Mouse (Mus musculus): Measurements from ENCODE around the gene Mkrn1. TPM values are rescaled to one million over a fixed set of nuclear protein-coding genes. Genes with fewer than 3 reads are reported as not detected.
A peak's percentile ranks its signal among the peaks of the same experiment; 100 is the strongest.
"Not testable (repeated sequence)": the region's sequence is repeated elsewhere in the genome, so short reads cannot be mapped to it uniquely, and the experiment has no call there.

Gene Mkrn1
- polyA plus RNA-seq, 1 experiment from 2014 or later, result 100 TPM

GRCm38 (mm10) chr6:39378161-39378835, 42.0 kb downstream of the Mkrn1 start:
- not testable (repeated sequence) for H3K27ac ChIP-seq (ENCODE audit: low read length)

GRCm38 (mm10) chr6:39377311-39377827, 42.9 kb downstream of the Mkrn1 start, which contains the start of gene Slc37a3:
Gene Slc37a3, minus strand, starts transcription at chr6:39377675.
- H3K4me3 ChIP-seq (ENCODE audit: low read length), result peak within 1 kb of the TSS; percentile 82
- peaks cover 5% of the 10 kb centered on the region; the same call in 1 of the 2 replicates for H3K36me3 ChIP-seq (ENCODE audit: control insufficient read depth, insufficient read depth)
- H3K4me2 ChIP-seq (ENCODE audit: low read depth, low read length), result peak within 1 kb of the TSS; percentile 79
- ATAC-seq (replicated peaks; ENCODE audit: extremely low read depth, insufficient read depth, low FRiP score), result peak; percentile 88
- 0% methylated on average over 42 of the region's 43 CpGs for WGBS
- H3K9ac ChIP-seq (ENCODE audit: low read length), result peak within 1 kb of the TSS; percentile 94
- H3K9me3 ChIP-seq (replicated peaks; ENCODE audit: control insufficient read depth, low read length), result no peaks in the 10 kb centered on the region
- H3K27ac ChIP-seq (ENCODE audit: low read length), result peak within 1 kb of the TSS; percentile 56; the same call in 1 of the 2 replicates
- no peaks in the 10 kb centered on the region; the same call in 1 of the 2 replicates for H3K27me3 ChIP-seq (ENCODE audit: control insufficient read depth, insufficient read depth, low read length)
- H3K4me1 ChIP-seq (ENCODE audit: control insufficient read depth, insufficient read depth, low read length), result peaks cover 23% of the 10 kb centered on the region

More at GRCm38 (mm10) chr6:39378161-39378835, 42.0 kb downstream of the Mkrn1 start:
- peaks cover 19% of the 10 kb centered on the region for H3K4me1 ChIP-seq (ENCODE audit: control insufficient read depth, insufficient read depth, low read length)
- H3K36me3 ChIP-seq (ENCODE audit: control insufficient read depth, insufficient read depth); H3K4me3 ChIP-seq (ENCODE audit: low read length); H3K9me3 ChIP-seq (replicated peaks; ENCODE audit: control insufficient read depth, low read length); H3K9ac ChIP-seq (ENCODE audit: low read length); H3K27me3 ChIP-seq (ENCODE audit: control insufficient read depth, insufficient read depth, low read length); ATAC-seq (replicated peaks; ENCODE audit: extremely low read depth, insufficient read depth, low FRiP score); H3K4me2 ChIP-seq (ENCODE audit: low read depth, low read length): not testable (repeated sequence)
- WGBS, result 71% methylated on average over 12 of the region's 13 CpGs

DNA sequence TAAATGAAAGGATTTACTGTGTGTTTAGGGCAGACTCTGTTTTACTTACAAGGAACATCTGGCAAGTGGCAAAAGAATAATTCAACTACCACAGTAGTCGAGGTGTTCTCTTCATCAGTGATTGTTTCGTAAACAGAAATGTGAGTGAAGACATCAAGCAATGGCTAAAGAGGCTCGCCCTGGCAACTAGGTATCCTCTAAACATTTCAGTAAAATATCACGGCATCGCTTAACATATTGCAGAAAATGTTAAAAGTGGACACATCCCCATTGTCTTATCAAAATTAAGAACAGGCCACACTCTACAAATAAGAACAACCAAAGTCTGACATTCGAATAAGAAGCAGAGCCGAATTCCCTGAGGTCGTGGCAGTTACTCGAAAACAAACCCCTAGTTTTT, 43.5 kb downstream of the Mkrn1 start:
- H3K4me2 ChIP-seq (ENCODE audit: low read depth, low read length), result peak overlapping the region; percentile 79
- H3K36me3 ChIP-seq (ENCODE audit: control insufficient read depth, insufficient read depth), result peaks cover 5% of the 10 kb centered on the region; the same call in 1 of the 2 replicates
- no peaks in the 10 kb centered on the region for H3K9me3 ChIP-seq (replicated peaks; ENCODE audit: control insufficient read depth, low read length)
- no peak overlapping the region for H3K27ac ChIP-seq (ENCODE audit: low read length)
- no peaks in the 10 kb centered on the region; the same call in 1 of the 2 replicates for H3K27me3 ChIP-seq (ENCODE audit: control insufficient read depth, insufficient read depth, low read length)
- peak overlapping the region; percentile 94 for H3K9ac ChIP-seq (ENCODE audit: low read length)
- H3K4me1 ChIP-seq (ENCODE audit: control insufficient read depth, insufficient read depth, low read length), result peaks cover 19% of the 10 kb centered on the region
- no peak for ATAC-seq (replicated peaks; ENCODE audit: extremely low read depth, insufficient read depth, low FRiP score)
- 17% methylated on average over 9 of the region's 9 CpGs for WGBS
- peak overlapping the region; percentile 82 for H3K4me3 ChIP-seq (ENCODE audit: low read length)

DNA sequence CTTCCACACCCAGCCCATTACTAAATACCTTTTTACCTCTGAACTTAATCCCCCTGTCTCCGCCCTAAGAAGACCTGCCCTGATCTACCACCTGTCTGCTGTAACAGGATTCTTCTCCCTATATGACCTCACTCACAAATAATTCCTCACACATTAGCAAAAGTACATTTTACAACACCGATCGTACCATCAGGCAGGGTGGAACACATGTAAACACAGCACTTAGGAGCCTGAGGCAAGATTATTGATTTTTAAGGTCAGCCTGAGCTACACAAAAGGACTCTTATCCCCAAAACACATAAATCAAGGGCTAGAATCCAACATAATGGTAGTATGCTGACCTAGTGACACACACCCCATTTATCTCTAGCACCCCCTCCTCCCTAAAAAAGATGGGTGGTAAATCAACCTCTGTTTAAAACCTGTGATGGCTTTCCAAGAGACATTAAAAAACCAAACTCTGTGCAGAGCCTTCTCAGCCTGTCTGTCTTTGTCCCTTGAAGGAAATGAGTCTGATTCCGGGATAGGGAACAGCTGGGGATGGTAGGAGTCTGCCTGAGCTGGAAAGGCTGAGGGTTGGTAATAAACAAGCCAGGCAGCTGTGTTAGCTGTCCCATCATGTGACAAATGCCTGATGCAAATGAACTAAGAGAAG, 46.8 kb downstream of the Mkrn1 start:
- Histone ChIP-seq H3K27me3 (ENCODE audit: control insufficient read depth, insufficient read depth, low read length) (no peaks in the 10 kb centered on the region), H3K9ac (ENCODE audit: low read length) (no peak overlapping the region), H3K36me3 (ENCODE audit: control insufficient read depth, insufficient read depth) (peaks cover 5% of the 10 kb centered on the region; the same call in 1 of the 2 replicates), H3K27ac (ENCODE audit: low read length) (peak overlapping the region; percentile 24), H3K9me3 (replicated peaks; ENCODE audit: control insufficient read depth, low read length) (no peaks in the 10 kb centered on the region), H3K4me2 (ENCODE audit: low read depth, low read length) (no peak overlapping the region), H3K4me1 (ENCODE audit: control insufficient read depth, insufficient read depth, low read length) (peaks cover 15% of the 10 kb centered on the region), H3K4me3 (ENCODE audit: low read length) (no peak overlapping the region)
- 71% methylated on average over 4 of the region's 4 CpGs for WGBS
- ATAC-seq (replicated peaks; ENCODE audit: extremely low read depth, insufficient read depth, low FRiP score), result no peak

GRCm38 (mm10) chr6:39372727-39373126, 47.5 kb downstream of the Mkrn1 start:
- H3K27ac ChIP-seq (ENCODE audit: low read length), result peak overlapping the region; percentile 24
- 28% methylated on average over 7 of the region's 7 CpGs for WGBS
- ATAC-seq (replicated peaks; ENCODE audit: extremely low read depth, insufficient read depth, low FRiP score), result no peak

GRCm38 (mm10) chr6:39372042-39372441, 48.2 kb downstream of the Mkrn1 start:
- peaks cover 5% of the 10 kb centered on the region; the same call in 1 of the 2 replicates for H3K36me3 ChIP-seq (ENCODE audit: control insufficient read depth, insufficient read depth)
- no peaks in the 10 kb centered on the region for H3K27me3 ChIP-seq (ENCODE audit: control insufficient read depth, insufficient read depth, low read length)
- H3K9me3 ChIP-seq (replicated peaks; ENCODE audit: control insufficient read depth, low read length), result no peaks in the 10 kb centered on the region
- peaks cover 12% of the 10 kb centered on the region; the same call in 1 of the 2 replicates for H3K4me1 ChIP-seq (ENCODE audit: control insufficient read depth, insufficient read depth, low read length)
- H3K4me3 ChIP-seq (ENCODE audit: low read length), result no peak overlapping the region
- H3K9ac ChIP-seq (ENCODE audit: low read length), result no peak overlapping the region
- no peak for ATAC-seq (replicated peaks; ENCODE audit: extremely low read depth, insufficient read depth, low FRiP score)
- no peak overlapping the region for H3K4me2 ChIP-seq (ENCODE audit: low read depth, low read length)
- H3K27ac ChIP-seq (ENCODE audit: low read length), result peak overlapping the region; percentile 27; the same call in 1 of the 2 replicates

More at GRCm38 (mm10) chr6:39372727-39373126, 47.5 kb downstream of the Mkrn1 start:
- Histone ChIP-seq H3K4me2 (ENCODE audit: low read depth, low read length) (no peak overlapping the region), H3K4me3 (ENCODE audit: low read length) (no peak overlapping the region), H3K9me3 (replicated peaks; ENCODE audit: control insufficient read depth, low read length) (no peaks in the 10 kb centered on the region), H3K36me3 (ENCODE audit: control insufficient read depth, insufficient read depth) (peaks cover 5% of the 10 kb centered on the region; the same call in 1 of the 2 replicates), H3K27me3 (ENCODE audit: control insufficient read depth, insufficient read depth, low read length) (no peaks in the 10 kb centered on the region), H3K4me1 (ENCODE audit: control insufficient read depth, insufficient read depth, low read length) (peaks cover 13% of the 10 kb centered on the region), H3K9ac (ENCODE audit: low read length) (no peak overlapping the region)

DNA sequence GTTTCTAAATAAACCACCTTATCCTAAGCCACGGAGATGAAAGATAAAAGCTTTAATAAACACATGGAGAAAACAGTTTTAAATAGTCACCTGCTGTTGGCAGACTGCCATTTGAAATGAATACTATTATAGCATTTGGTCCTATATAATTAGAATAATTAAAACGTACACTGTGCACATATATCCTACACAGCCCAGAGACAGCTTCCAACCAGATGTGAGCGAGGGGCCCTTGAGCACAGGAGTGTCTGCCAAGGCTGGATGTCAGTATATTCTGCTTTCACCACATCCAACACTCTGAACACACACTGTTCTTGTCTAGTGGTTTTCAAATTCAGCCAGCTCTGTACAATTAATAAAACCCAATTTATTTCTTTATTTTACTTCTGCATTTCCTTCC, 50.6 kb downstream of the Mkrn1 start:
- ATAC-seq (replicated peaks; ENCODE audit: extremely low read depth, insufficient read depth, low FRiP score), result no peak
- WGBS, result 61% methylated on average over 3 of the region's 3 CpGs

GRCm38 (mm10) chr6:39362684-39363083, 57.6 kb downstream of the Mkrn1 start:
- no peak overlapping the region for H3K4me2 ChIP-seq (ENCODE audit: low read depth, low read length)
- ATAC-seq (replicated peaks; ENCODE audit: extremely low read depth, insufficient read depth, low FRiP score), result no peak
- no peak overlapping the region for H3K27ac ChIP-seq (ENCODE audit: low read length)
- WGBS, result 92% methylated on average over 2 of the region's 2 CpGs
- no peaks in the 10 kb centered on the region for H3K9me3 ChIP-seq (replicated peaks; ENCODE audit: control insufficient read depth, low read length)
- no peaks in the 10 kb centered on the region for H3K27me3 ChIP-seq (ENCODE audit: control insufficient read depth, insufficient read depth, low read length)
- no peak overlapping the region for H3K4me3 ChIP-seq (ENCODE audit: low read length)
- H3K9ac ChIP-seq (ENCODE audit: low read length), result no peak overlapping the region
- H3K4me1 ChIP-seq (ENCODE audit: control insufficient read depth, insufficient read depth, low read length), result no peaks in the 10 kb centered on the region
- H3K36me3 ChIP-seq (ENCODE audit: control insufficient read depth, insufficient read depth), result peaks cover 13% of the 10 kb centered on the region; the same call in 1 of the 2 replicates

More for the DNA sequence above, 50.6 kb downstream of the Mkrn1 start:
- Histone ChIP-seq H3K9me3 (replicated peaks; ENCODE audit: control insufficient read depth, low read length) (no peaks in the 10 kb centered on the region), H3K4me1 (ENCODE audit: control insufficient read depth, insufficient read depth, low read length) (peaks cover 4% of the 10 kb centered on the region; the same call in 1 of the 2 replicates), H3K36me3 (ENCODE audit: control insufficient read depth, insufficient read depth) (peaks cover 10% of the 10 kb centered on the region; the same call in 1 of the 2 replicates), H3K9ac (ENCODE audit: low read length) (no peak overlapping the region), H3K4me3 (ENCODE audit: low read length) (no peak overlapping the region), H3K27ac (ENCODE audit: low read length) (no peak overlapping the region), H3K4me2 (ENCODE audit: low read depth, low read length) (no peak overlapping the region), H3K27me3 (ENCODE audit: control insufficient read depth, insufficient read depth, low read length) (no peaks in the 10 kb centered on the region)

- ATAC-seq (replicated peaks; ENCODE audit: extremely low read depth, insufficient read depth, low FRiP score); H3K4me2 ChIP-seq (ENCODE audit: low read depth, low read length); H3K27me3 ChIP-seq (ENCODE audit: control insufficient read depth, insufficient read depth, low read length); H3K4me1 ChIP-seq (ENCODE audit: control insufficient read depth, insufficient read depth, low read length); H3K4me3 ChIP-seq (ENCODE audit: low read length); H3K9me3 ChIP-seq (replicated peaks; ENCODE audit: control insufficient read depth, low read length); H3K9ac ChIP-seq (ENCODE audit: low read length); H3K27ac ChIP-seq (ENCODE audit: low read length): not testable (repeated sequence)
- 97% methylated on average over 9 of the region's 9 CpGs for whole genome bisulfite sequencing
- peaks cover 13% of the 10 kb centered on the region; the same call in 1 of the 2 replicates for H3K36me3 ChIP-seq (ENCODE audit: control insufficient read depth, insufficient read depth)
These were observed 61.1 kb downstream of the Mkrn1 start for GRCm38 (mm10) chr6:39359207-39359606.
